ENCODE assay signal across 9 mouse cellular contexts in genomic region chr11:116103572-116103971, GRCm38 (mm10). TPM values are rescaled to one million over a fixed set of nuclear protein-coding genes. Genes with fewer than 3 reads are reported as not detected.
DNase-seq lines count a peak whose midpoint lies in the region; ATAC-seq and TF ChIP-seq lines count a peak whose summit lies in the region.
"Had no signal": no experiment of that assay in that cellular context is flagged by ENCODE, and none has a peak within 500 bp of the region (broad histone marks: within the 10 kb centered on the region; RNA-seq: fewer than 3 reads in every experiment).

No protein-coding gene starts in this region.

- intact Hi-C loops in left cerebral cortex, adult 2 months (cut with DNase I): no loop called here
- intact Hi-C loops in heart, postnatal 14 days (cut with DNase I): no loop called here

- 75% methylated on average over 12 of the region's 12 CpGs for WGBS in embryonic facial prominence, embryonic 12.5 days
- WGBS in liver, postnatal 0 days (ENCODE audit: insufficient replicate concordance): 57% methylated on average over 11 of the region's 12 CpGs

- ATAC-seq in embryonic facial prominence, embryonic 12.5 days (ENCODE audit: insufficient number of reproducible peaks, insufficient read depth, low FRiP score, low TSS enrichment): no peak
- ATAC-seq in liver, postnatal 0 days: no peak

- no peak for TF ChIP-seq EP300 in liver, postnatal 0 days (IDR thresholded peaks at IDR 0.05; ENCODE audit: low read depth)

- no peak overlapping the region for H3K9ac ChIP-seq in embryonic facial prominence, embryonic 12.5 days
- H3K9ac ChIP-seq in liver, postnatal 0 days (replicated peaks): no peak overlapping the region
- H3K9ac ChIP-seq: midbrain, embryonic 12.5 days had no signal

- H3K9me3 ChIP-seq in embryonic facial prominence, embryonic 12.5 days: no peaks in the 10 kb centered on the region
- no peaks in the 10 kb centered on the region for H3K9me3 ChIP-seq in liver, postnatal 0 days (ENCODE audit: low read length)
- H3K9me3 ChIP-seq: midbrain, embryonic 12.5 days had no signal

- no peak for TF ChIP-seq CTCF in left cerebral cortex, adult 2 months (IDR thresholded peaks at IDR 0.05)
- TF ChIP-seq CTCF in liver, postnatal 0 days (IDR thresholded peaks at IDR 0.05; ENCODE audit: low read depth): no peak

- H3K4me2 ChIP-seq in embryonic facial prominence, embryonic 12.5 days (replicated peaks): no peak overlapping the region
- no peak overlapping the region for H3K4me2 ChIP-seq in liver, postnatal 0 days (ENCODE audit: low read depth, low read length)
- H3K4me2 ChIP-seq: midbrain, embryonic 12.5 days had no signal

- DNase-seq in left cerebral cortex, adult 2 months (ENCODE audit: extremely low spot score in 1 of 2, low spot score in 2 of 2): no peak
- no peak for DNase-seq in left cerebral cortex, adult 9 months (ENCODE audit: low spot score in 2 of 2)
- DNase-seq in heart, postnatal 14 days: peak; percentile 39 to 47
- peak; percentile 14 for DNase-seq in liver, postnatal 0 days
- no peak for DNase-seq in frontal cortex, postnatal 25 days (ENCODE audit: low spot score in 2 of 2)
- DNase-seq in spleen, adult 12 weeks (ENCODE audit: low spot score): no peak
- DNase-seq: cerebellum, postnatal 25 days had no signal

- H3K36me3 ChIP-seq in embryonic facial prominence, embryonic 12.5 days: no peaks in the 10 kb centered on the region
- 0 out of 2 replicates have a peak, but pooled peaks cover 2% of the 10 kb centered on the region for H3K36me3 ChIP-seq in liver, postnatal 0 days (replicated peaks; ENCODE audit: insufficient read depth, low read length)
- H3K36me3 ChIP-seq: midbrain, embryonic 12.5 days had no signal

- peaks cover 62% of the 10 kb centered on the region for H3K4me1 ChIP-seq in embryonic facial prominence, embryonic 12.5 days
- peaks cover 65% of the 10 kb centered on the region for H3K4me1 ChIP-seq in liver, postnatal 0 days (ENCODE audit: insufficient read depth)

- H3K4me3 ChIP-seq in left cerebral cortex, adult 2 months: no peak overlapping the region
- H3K4me3 ChIP-seq in embryonic facial prominence, embryonic 12.5 days: no peak overlapping the region
- no peak overlapping the region for H3K4me3 ChIP-seq in liver, postnatal 0 days (ENCODE audit: low read depth, low read length)
- H3K4me3 ChIP-seq: midbrain, embryonic 12.5 days had no signal

- peak overlapping the region; percentile 64 for H3K27ac ChIP-seq in left cerebral cortex, adult 2 months
- 0 out of 2 replicates have a peak overlapping the region, but pooled peaks have one; percentile 67 for H3K27ac ChIP-seq in embryonic facial prominence, embryonic 12.5 days
- peak overlapping the region; percentile 45; the same call in 1 of the 2 replicates for H3K27ac ChIP-seq in liver, postnatal 0 days (ENCODE audit: low read depth)

- peaks cover 33% of the 10 kb centered on the region for H3K27me3 ChIP-seq in embryonic facial prominence, embryonic 12.5 days
- peaks cover 11% of the 10 kb centered on the region for H3K27me3 ChIP-seq in liver, postnatal 0 days (ENCODE audit: insufficient read depth, low read length)

RNA-seq across cellular contexts. Expression of gene Wbp2, which starts 16.8 kb away (rescaled TPM):
- 100 to 1,000 TPM; 387 to 414 TPM for total RNA-seq in left cerebral cortex, adult 2 months (2021)
- 44.9 and 48.3 TPM in 2 replicates for polyA plus RNA-seq in embryonic facial prominence, embryonic 12.5 days (2016; fragmentation: Nextera tagmentation; extraction: Ambion mirVana)
- total RNA-seq in heart, postnatal 14 days (2021): 10 to 100 TPM; 83.6 to 89.5 TPM
- polyA plus RNA-seq in liver, postnatal 0 days (2015; fragmentation: Nextera tagmentation; extraction: Ambion mirVana): 63.3 and 65.0 TPM in 2 replicates

RNA-seq across cellular contexts. Expression of gene Trim47, which starts 23.4 kb away (rescaled TPM):
- 1 to 10 TPM; 5.2 to 8.0 TPM for total RNA-seq in left cerebral cortex, adult 2 months (2021)
- 6.9 and 9.1 TPM in 2 replicates for polyA plus RNA-seq in embryonic facial prominence, embryonic 12.5 days (2016; fragmentation: Nextera tagmentation; extraction: Ambion mirVana)
- 10 to 100 TPM; 46.3 to 46.9 TPM for total RNA-seq in heart, postnatal 14 days (2021)
- 5.7 and 7.4 TPM in 2 replicates for polyA plus RNA-seq in liver, postnatal 0 days (2015; fragmentation: Nextera tagmentation; extraction: Ambion mirVana)

RNA-seq across cellular contexts. Expression of gene Unc13d, which starts 25.8 kb away (rescaled TPM):
- total RNA-seq in left cerebral cortex, adult 2 months (2021): 1 to 10 TPM; 1.5 to 2.0 TPM
- polyA plus RNA-seq in embryonic facial prominence, embryonic 12.5 days (2016; fragmentation: Nextera tagmentation; extraction: Ambion mirVana): 1.3 and 1.8 TPM in 2 replicates
- 1 to 10 TPM in 1 of 2 experiments, under 1 TPM in 1; 0.81 to 1.7 TPM for total RNA-seq in heart, postnatal 14 days (2021)
- 6.1 and 6.9 TPM in 2 replicates for polyA plus RNA-seq in liver, postnatal 0 days (2015; fragmentation: Nextera tagmentation; extraction: Ambion mirVana)

RNA-seq across cellular contexts. Expression of gene Trim65, which starts 27.4 kb away (rescaled TPM):
- 1 to 10 TPM; 7.6 to 9.1 TPM for total RNA-seq in left cerebral cortex, adult 2 months (2021)
- polyA plus RNA-seq in embryonic facial prominence, embryonic 12.5 days (2016; fragmentation: Nextera tagmentation; extraction: Ambion mirVana): 2.3 and 2.6 TPM in 2 replicates
- total RNA-seq in heart, postnatal 14 days (2021): 1 to 10 TPM; 7.3 to 8.2 TPM
- polyA plus RNA-seq in liver, postnatal 0 days (2015; fragmentation: Nextera tagmentation; extraction: Ambion mirVana): 1.1 and 1.2 TPM in 2 replicates

RNA-seq across cellular contexts. Expression of gene Mrpl38, which starts 35.1 kb away (rescaled TPM):
- total RNA-seq in left cerebral cortex, adult 2 months (2021): 10 to 100 TPM; 59.4 to 66.8 TPM
- polyA plus RNA-seq in embryonic facial prominence, embryonic 12.5 days (2016; fragmentation: Nextera tagmentation; extraction: Ambion mirVana): 83.7 and 89.2 TPM in 2 replicates
- 10 to 100 TPM; 55.5 to 56.3 TPM for total RNA-seq in heart, postnatal 14 days (2021)
- 43.9 and 44.0 TPM in 2 replicates for polyA plus RNA-seq in liver, postnatal 0 days (2015; fragmentation: Nextera tagmentation; extraction: Ambion mirVana)

Comparison
In these comparisons a context has a peak if more than half of its experiments do, and no peak if none do; other contexts are left out.
1. DNase-seq: peak in heart, postnatal 14 days (2 of 2) and liver, postnatal 0 days (single experiment); none in left cerebral cortex, adult 2 months (0 of 2), left cerebral cortex, adult 9 months (0 of 2), frontal cortex, postnatal 25 days (0 of 2) and spleen, adult 12 weeks (single experiment).
2. RNA of gene Wbp2, which starts 16.8 kb away (total RNA-seq): 387 to 414 TPM in left cerebral cortex, adult 2 months; 83.6 to 89.5 TPM in heart, postnatal 14 days; every median in the first group is over 4 times any median in the second.
3. RNA of gene Trim47, which starts 23.4 kb away (total RNA-seq): 46.3 to 46.9 TPM in heart, postnatal 14 days; 5.2 to 8.0 TPM in left cerebral cortex, adult 2 months; every median in the first group is over 4 times any median in the second.
4. Peak in every context shown above with its lines, with median percentiles within 50 percentile points of each other: H3K27ac ChIP-seq.